Mouse (Mus musculus) sigmoid colon, adult 10 weeks (tissue): ENCODE data around the gene Phkg1. TPM values are rescaled to one million over a fixed set of nuclear protein-coding genes. Genes with fewer than 3 reads are reported as not detected.

ENCODE experiments used
- polyA plus RNA-seq: library from polyadenylated mRNA; stranded (reverse); fragments of 350-450 nt; fragmentation: Illumina TruSeq; extraction: RNeasy Lipid Tissue Mini Kit (QIAGEN cat#74804); gene quantifications from one replicate; pipeline ENCODE4 v1.2.3, GENCODE M21; 2014; ENCODE audit warnings: low read depth, low replicate concordance

Gene Phkg1
- 0.35 TPM for polyA plus RNA-seq

GRCm38 (mm10) chr5:129898449-129898848 lies at the start of gene Phkg1:
TSS of gene Phkg1 (minus strand) at chr5:129898549.

GRCm38 (mm10) chr5:129941495-129942045 lies 43.2 kb upstream of the Phkg1 start, which contains the start of gene Vkorc1l1:
TSS of gene Vkorc1l1 (plus strand) at chr5:129941970.

GRCm38 (mm10) chr5:129908242-129908965 lies 10.1 kb upstream of the Phkg1 start, which contains the start of gene Nupr1l:
TSS of gene Nupr1l (plus strand) at chr5:129908540.

GRCm38 (mm10) chr5:129895198-129896088 lies 2.9 kb downstream of the Phkg1 start, which contains the start of gene Zbed5:
TSS of gene Zbed5 (plus strand) at chr5:129895723.

GRCm38 (mm10) chr5:129886911-129887636 lies 11.3 kb downstream of the Phkg1 start, which contains the start of gene Chchd2:
TSS of gene Chchd2 (minus strand) at chr5:129887470.

GRCm38 (mm10) chr5:129846752-129847557 lies 51.4 kb downstream of the Phkg1 start, which contains the start of gene Sumf2:
TSS of gene Sumf2 (plus strand) at chr5:129846986.

Other genes with a start within 250 kb of the Phkg1 start
- 4.0 TPM for gene Zfp11, start 228.4 kb downstream of the Phkg1 start, polyA plus RNA-seq
- gene Sept14, start 190.0 kb downstream of the Phkg1 start, polyA plus RNA-seq, result not detected
- 62.1 TPM for gene Mrps17, start 183.1 kb downstream of the Phkg1 start, polyA plus RNA-seq
- 85.1 TPM for gene Nipsnap2, start 173.5 kb downstream of the Phkg1 start, polyA plus RNA-seq
- 3.7 TPM for gene Psph, start 111.1 kb downstream of the Phkg1 start, polyA plus RNA-seq
- gene Sumf2, start 51.6 kb downstream of the Phkg1 start, polyA plus RNA-seq, result 1.6 TPM
- 446 TPM for gene Chchd2, start 11.1 kb downstream of the Phkg1 start, polyA plus RNA-seq
- 1.4 TPM for gene Zbed5, start 2.8 kb downstream of the Phkg1 start, polyA plus RNA-seq
- 2.0 TPM for gene Nupr1l, start 10.0 kb upstream of the Phkg1 start, polyA plus RNA-seq
- gene Vkorc1l1, start 43.4 kb upstream of the Phkg1 start, polyA plus RNA-seq, result 76.9 TPM
- gene Gusb, start 104.5 kb upstream of the Phkg1 start, polyA plus RNA-seq, result 17.4 TPM
- gene Asl, start 130.7 kb upstream of the Phkg1 start, polyA plus RNA-seq, result 1.8 TPM
- 11.4 TPM for gene Crcp, start 130.7 kb upstream of the Phkg1 start, polyA plus RNA-seq
- gene Tpst1, start 174.8 kb upstream of the Phkg1 start, polyA plus RNA-seq, result 13.4 TPM
- gene Kctd7, start 246.3 kb upstream of the Phkg1 start, polyA plus RNA-seq, result 1.8 TPM